Mouse (Mus musculus) heart, postnatal 0 days (tissue): ENCODE data around the gene Chp1. TPM values are rescaled to one million over a fixed set of nuclear protein-coding genes. Genes with fewer than 3 reads are reported as not detected.

ENCODE experiments used
- ATAC-seq: fragments of 200-750 bp; cut with Nextera tagmentation; 2 replicates; pipeline ENCODE4 v1.8.0; 2017; ENCODE audit warnings: low read depth, moderate number of reproducible peaks, moderate library complexity; ENCODE audit not compliant: insufficient read depth
- DNase-seq: peaks from one replicate; pipeline ENCODE4 v3.0.0-alpha.2; 2016; ENCODE audit warnings: low spot score
- H3K27ac ChIP-seq: fragments of 300-500 bp; sonication (generic); 2 replicates; pipeline ENCODE4 v1.5.1; 2014; ENCODE audit warnings: low read depth, mild to moderate bottlenecking
- H3K27me3 ChIP-seq: fragments of 300-500 bp; sonication (generic); 2 replicates; pipeline ENCODE4 v1.6.1; 2014; ENCODE audit warnings: low read length, mixed read lengths; ENCODE audit not compliant: control insufficient read depth, insufficient read depth
- H3K36me3 ChIP-seq: fragments of 300-500 bp; sonication (generic); replicated peaks from 2 replicates; pipeline ENCODE4 v1.6.1; 2014; ENCODE audit warnings: low read length, mixed read lengths; ENCODE audit not compliant: control insufficient read depth, insufficient read depth
- H3K4me1 ChIP-seq: fragments of 300-500 bp; sonication (generic); 2 replicates; pipeline ENCODE4 v1.6.1; 2014; ENCODE audit warnings: antibody characterized with exemption; ENCODE audit not compliant: control insufficient read depth, insufficient read depth
- H3K4me2 ChIP-seq: fragments of 300-500 bp; sonication (generic); 2 replicates; pipeline ENCODE4 v1.6.1; 2014; ENCODE audit warnings: low read depth, mild to moderate bottlenecking, low read length, moderate library complexity
- H3K4me3 ChIP-seq: fragments of 300-500 bp; sonication (generic); 2 replicates; pipeline ENCODE4 v1.5.1; 2014; ENCODE audit warnings: low read depth, low read length
- H3K9ac ChIP-seq: fragments of 300-500 bp; sonication (generic); replicated peaks from 2 replicates; pipeline ENCODE4 v1.6.1; 2014; ENCODE audit warnings: low read depth, low read length, mixed read lengths
- H3K9me3 ChIP-seq: fragments of 300-500 bp; sonication (generic); replicated peaks from 2 replicates; pipeline ENCODE4 v1.6.1; 2016; ENCODE audit warnings: low read length; ENCODE audit not compliant: control insufficient read depth
- CTCF ChIP-seq: IDR thresholded peaks from 2 replicates; pipeline ENCODE4 v1.5.1; 2016; ENCODE audit warnings: antibody characterized with exemption, control low read depth, low read depth
- EP300 ChIP-seq: IDR thresholded peaks from 2 replicates; pipeline ENCODE4 v1.6.1; 2016; ENCODE audit warnings: antibody characterized with exemption, low read depth
- WGBS: fragments of 180-500 bp; shearing (Covaris S2); extraction: QIAGEN DNeasy Blood & Tissue Kit; methylation state at CpG from one replicate; pipeline ENCODE4 v1.1.7; 2014; 5-methylcytosine and 5-hydroxymethylcytosine counted together
- polyA plus RNA-seq: library from polyadenylated mRNA; unstranded; fragments of >200 nt; fragmentation: Nextera tagmentation; extraction: Ambion mirVana; gene quantifications from 2 replicates; pipeline ENCODE4 v1.2.1, GENCODE M21; 2015
- total RNA-seq: library from RNA; depleted of rRNA; stranded (reverse); fragments of >200 nt; gene quantifications from 2 replicates; pipeline ENCODE4 v1.2.3, GENCODE M21; 2014; ENCODE audit warnings: low replicate concordance

Gene Chp1
- total and polyA plus RNA-seq, 2 experiments from 2014 or later: 51.1 to 81.1 TPM

- TF ChIP-seq CTCF (no peak), EP300 (no peak)
- 89% methylated on average over 3 of the region's 3 CpGs for WGBS
- H3K9ac ChIP-seq: no peak overlapping the region
- H3K36me3 ChIP-seq: peaks cover 11% of the 10 kb centered on the region
- H3K27ac ChIP-seq: no peak overlapping the region
- H3K4me2 ChIP-seq: no peak overlapping the region
- H3K9me3 ChIP-seq: no peaks in the 10 kb centered on the region
- ATAC-seq (no peak), DNase-seq (no peak)
- H3K4me3 ChIP-seq: no peak overlapping the region
- no peaks in the 10 kb centered on the region for H3K27me3 ChIP-seq
- 0 out of 2 replicates have a peak, but pooled peaks cover 6% of the 10 kb centered on the region for H3K4me1 ChIP-seq
Measured at GRCm38 (mm10) chr2:119591247-119591646, 43.8 kb downstream of the Chp1 start.

GRCm38 (mm10) chr2:119593765-119594112, 46.2 kb downstream of the Chp1 start:
- no peak for TF ChIP-seq EP300
- no peak for TF ChIP-seq CTCF
- ATAC-seq: peak; percentile 34; the same call in 1 of the 2 replicates
- no peak for DNase-seq
- Histone ChIP-seq H3K4me2 (peak overlapping the region; percentile 59), H3K9ac (peak overlapping the region; percentile 97), H3K36me3 (peaks cover 33% of the 10 kb centered on the region), H3K4me1 (peaks cover 18% of the 10 kb centered on the region; the same call in 1 of the 2 replicates), H3K27me3 (no peaks in the 10 kb centered on the region), H3K4me3 (peak overlapping the region; percentile 86), H3K27ac (peak overlapping the region; percentile 99), H3K9me3 (no peaks in the 10 kb centered on the region)
- WGBS: 6% methylated on average over 7 of the region's 7 CpGs

- peak overlapping the region; percentile 99 for H3K27ac ChIP-seq
- H3K4me2 ChIP-seq: peak overlapping the region; percentile 80
- peak; percentile 31; the same call in 1 of the 2 replicates for TF ChIP-seq EP300
- TF ChIP-seq CTCF: no peak
- H3K4me3 ChIP-seq: peak overlapping the region; percentile 86
- peaks cover 39% of the 10 kb centered on the region for H3K36me3 ChIP-seq
- H3K9ac ChIP-seq: peak overlapping the region; percentile 97
- WGBS: under 1% methylated on average over 60 of the region's 61 CpGs
- ATAC-seq (peak; percentile 95), DNase-seq (peak; percentile 96)
- no peaks in the 10 kb centered on the region for H3K9me3 ChIP-seq
- no peaks in the 10 kb centered on the region for H3K27me3 ChIP-seq
- H3K4me1 ChIP-seq: peaks cover 18% of the 10 kb centered on the region; the same call in 1 of the 2 replicates
Measured at GRCm38 (mm10) chr2:119594113-119594981, 46.9 kb downstream of the Chp1 start.

- DNase-seq (no peak), ATAC-seq (no peak)
- H3K4me1 ChIP-seq: peaks cover 21% of the 10 kb centered on the region
- WGBS: 6% methylated on average over 4 of the region's 4 CpGs
- H3K36me3 ChIP-seq: peaks cover 46% of the 10 kb centered on the region
- no peak for TF ChIP-seq CTCF
- TF ChIP-seq EP300: no peak
- peak overlapping the region; percentile 97 for H3K9ac ChIP-seq
- no peaks in the 10 kb centered on the region for H3K27me3 ChIP-seq
- H3K4me2 ChIP-seq: peak overlapping the region; percentile 80
- H3K9me3 ChIP-seq: no peaks in the 10 kb centered on the region
- peak overlapping the region; percentile 99 for H3K27ac ChIP-seq
- H3K4me3 ChIP-seq: peak overlapping the region; percentile 86
Measured at GRCm38 (mm10) chr2:119595308-119595707, 47.8 kb downstream of the Chp1 start.

GRCm38 (mm10) chr2:119596781-119597330, 49.4 kb downstream of the Chp1 start:
- ATAC-seq: no peak
- Histone ChIP-seq H3K4me1 (peaks cover 32% of the 10 kb centered on the region), H3K36me3 (peaks cover 52% of the 10 kb centered on the region), H3K4me3 (no peak overlapping the region), H3K4me2 (peak overlapping the region; percentile 80; the same call in 1 of the 2 replicates), H3K27me3 (no peaks in the 10 kb centered on the region), H3K27ac (no peak overlapping the region; the same call in 1 of the 2 replicates), H3K9me3 (no peaks in the 10 kb centered on the region), H3K9ac (no peak overlapping the region)
- WGBS: 63% methylated on average over 8 of the region's 8 CpGs
- no peak for DNase-seq
- no peak for TF ChIP-seq CTCF
- no peak for TF ChIP-seq EP300
